Mouse (Mus musculus): ENCODE results near the gene Tubgcp6.

GRCm38 (mm10) chr15:89100823-89101222, 22.1 kb downstream of the Tubgcp6 start:
- TF ChIP-seq CTCF (IDR thresholded peaks at IDR 0.05; ENCODE audit: control insufficient read depth, insufficient read depth, insufficient read length) (no peak), MYOD1 (IDR thresholded peaks at IDR 0.05; ENCODE audit: control insufficient read depth, insufficient read length, low read depth) (no peak)
